Mouse (Mus musculus): Measurements from ENCODE around the gene Nfkb1.

GRCm38 (mm10) chr3:135730790-135731189, 39.4 kb upstream of the Nfkb1 start:
- TF ChIP-seq E2F4 (IDR thresholded peaks at IDR 0.05; ENCODE audit: borderline replicate concordance, low read depth, low read length): no peak
- TF ChIP-seq POLR2A (IDR thresholded peaks at IDR 0.05; ENCODE audit: control insufficient read depth in 1 of 2, insufficient read depth in 1 of 2, low read depth in 1 of 2, low read length in 2 of 2, poor library complexity in 1 of 2): no peak
- no peak for TF ChIP-seq ZNF384 (IDR thresholded peaks at IDR 0.05; ENCODE audit: low read depth, low read length)
- TF ChIP-seq CTCF (IDR thresholded peaks at IDR 0.05 in 2 of 3, conservative IDR thresholded peaks at IDR 0.05 in 1 of 3; ENCODE audit: control insufficient read depth in 1 of 3, insufficient read depth in 1 of 3, low read depth in 2 of 3, low read length in 3 of 3, poor library complexity in 1 of 3, severe bottlenecking in 1 of 3): no peak
- 0 out of 2 replicates have a peak, but pooled peaks have one; percentile 14 for TF ChIP-seq ETS1 (IDR thresholded peaks at IDR 0.05; ENCODE audit: low read depth, low read length)

All from MEL (cell line).